ENCODE assay signal across 26 mouse cellular contexts in genomic region chr7:94734741-94735140, GRCm38 (mm10).
DNase-seq lines count a peak whose midpoint lies in the region; ATAC-seq and TF ChIP-seq lines count a peak whose summit lies in the region.
"Had no signal": no experiment of that assay in that cellular context is flagged by ENCODE, and none has a peak within 500 bp of the region (broad histone marks: within the 10 kb centered on the region; RNA-seq: fewer than 3 reads in every experiment).

No protein-coding gene starts in this region.

- no peak for ATAC-seq in hindbrain, postnatal 0 days
- peak; percentile 60 for ATAC-seq in neural tube, embryonic 11.5 days (ENCODE audit: insufficient read depth, low FRiP score, low TSS enrichment)
- ATAC-seq: activated CD4-positive, CD25-positive, alpha-beta regulatory T cell, adult 4 months; forebrain, embryonic 15.5 days; inflammation-experienced regulatory T-cells, adult 6 months; intestine, embryonic 16.5 days had no signal

- no peaks in the 10 kb centered on the region for H3K36me3 ChIP-seq in hindbrain, embryonic 10.5 days
- no peaks in the 10 kb centered on the region for H3K36me3 ChIP-seq in hindbrain, postnatal 0 days (ENCODE audit: insufficient read depth, low read length)
- H3K36me3 ChIP-seq in neural tube, embryonic 11.5 days (ENCODE audit: control insufficient read depth, insufficient read depth, low read length): no peaks in the 10 kb centered on the region
- H3K36me3 ChIP-seq: embryonic facial prominence, embryonic 12.5 days; embryonic facial prominence, embryonic 15.5 days; forebrain, embryonic 12.5 days; forebrain, embryonic 15.5 days; heart, embryonic 12.5 days; heart, embryonic 15.5 days; hindbrain, embryonic 12.5 days; hindbrain, embryonic 15.5 days had no signal

- no peaks in the 10 kb centered on the region for H3K9me3 ChIP-seq in hindbrain, embryonic 10.5 days
- no peaks in the 10 kb centered on the region for H3K9me3 ChIP-seq in hindbrain, postnatal 0 days (ENCODE audit: low read length)
- no peaks in the 10 kb centered on the region for H3K9me3 ChIP-seq in neural tube, embryonic 11.5 days (ENCODE audit: control insufficient read depth, low read length)
- H3K9me3 ChIP-seq: embryonic facial prominence, embryonic 12.5 days; embryonic facial prominence, embryonic 15.5 days; forebrain, embryonic 12.5 days; forebrain, embryonic 15.5 days; heart, embryonic 12.5 days; heart, embryonic 15.5 days; hindbrain, embryonic 12.5 days; hindbrain, embryonic 15.5 days had no signal

- 65% methylated on average over 4 of the region's 4 CpGs for WGBS in hindbrain, embryonic 10.5 days
- WGBS in hindbrain, postnatal 0 days: 58% methylated on average over 4 of the region's 4 CpGs
- WGBS in neural tube, embryonic 11.5 days: 62% methylated on average over 4 of the region's 4 CpGs

- 0 out of 2 replicates have a peak, but pooled peaks cover 3% of the 10 kb centered on the region for H3K4me1 ChIP-seq in hindbrain, embryonic 10.5 days (replicated peaks)
- no peaks in the 10 kb centered on the region for H3K4me1 ChIP-seq in hindbrain, postnatal 0 days (ENCODE audit: insufficient read depth, low read length)
- no peaks in the 10 kb centered on the region for H3K4me1 ChIP-seq in neural tube, embryonic 11.5 days (ENCODE audit: control insufficient read depth, insufficient read depth, low read length)
- H3K4me1 ChIP-seq: embryonic facial prominence, embryonic 12.5 days; embryonic facial prominence, embryonic 15.5 days; forebrain, embryonic 12.5 days; forebrain, embryonic 15.5 days; heart, embryonic 12.5 days; heart, embryonic 15.5 days; hindbrain, embryonic 12.5 days; hindbrain, embryonic 15.5 days had no signal

- H3K27ac ChIP-seq in hindbrain, embryonic 10.5 days: no peak overlapping the region
- H3K27ac ChIP-seq in hindbrain, postnatal 0 days: no peak overlapping the region
- H3K27ac ChIP-seq in neural tube, embryonic 11.5 days (ENCODE audit: low read depth, low read length): no peak overlapping the region
- H3K27ac ChIP-seq: embryonic facial prominence, embryonic 12.5 days; embryonic facial prominence, embryonic 15.5 days; forebrain, embryonic 12.5 days; forebrain, embryonic 15.5 days; heart, embryonic 15.5 days; hindbrain, embryonic 12.5 days; hindbrain, embryonic 15.5 days had no signal

- no peak overlapping the region for H3K9ac ChIP-seq in hindbrain, postnatal 0 days (replicated peaks; ENCODE audit: low read length)
- no peak overlapping the region for H3K9ac ChIP-seq in neural tube, embryonic 11.5 days (ENCODE audit: low read length)
- H3K9ac ChIP-seq: embryonic facial prominence, embryonic 12.5 days; embryonic facial prominence, embryonic 15.5 days; forebrain, embryonic 12.5 days; forebrain, embryonic 15.5 days; heart, embryonic 12.5 days; heart, embryonic 15.5 days; hindbrain, embryonic 12.5 days; hindbrain, embryonic 15.5 days had no signal

- no peak overlapping the region for H3K4me3 ChIP-seq in hindbrain, embryonic 10.5 days
- no peak overlapping the region for H3K4me3 ChIP-seq in hindbrain, postnatal 0 days (ENCODE audit: low read length)
- H3K4me3 ChIP-seq in neural tube, embryonic 11.5 days (ENCODE audit: low read depth, low read length): no peak overlapping the region
- H3K4me3 ChIP-seq: embryonic facial prominence, embryonic 12.5 days; embryonic facial prominence, embryonic 15.5 days; forebrain, embryonic 12.5 days; forebrain, embryonic 15.5 days; heart, embryonic 12.5 days; heart, embryonic 15.5 days; hindbrain, embryonic 12.5 days; hindbrain, embryonic 15.5 days had no signal

- no peak overlapping the region for H3K4me2 ChIP-seq in hindbrain, postnatal 0 days (ENCODE audit: low read depth, low read length)
- no peak overlapping the region for H3K4me2 ChIP-seq in neural tube, embryonic 11.5 days (ENCODE audit: low read depth)
- H3K4me2 ChIP-seq: embryonic facial prominence, embryonic 12.5 days; embryonic facial prominence, embryonic 15.5 days; forebrain, embryonic 12.5 days; forebrain, embryonic 15.5 days; heart, embryonic 12.5 days; heart, embryonic 15.5 days; hindbrain, embryonic 12.5 days; hindbrain, embryonic 15.5 days had no signal

- TF ChIP-seq CTCF in hindbrain, postnatal 0 days (IDR thresholded peaks at IDR 0.05; ENCODE audit: low read depth): no peak

- no peaks in the 10 kb centered on the region for H3K27me3 ChIP-seq in hindbrain, embryonic 10.5 days (ENCODE audit: insufficient read depth, poor library complexity, severe bottlenecking)
- H3K27me3 ChIP-seq in hindbrain, postnatal 0 days (ENCODE audit: insufficient read depth, low read length): no peaks in the 10 kb centered on the region
- no peaks in the 10 kb centered on the region for H3K27me3 ChIP-seq in neural tube, embryonic 11.5 days (ENCODE audit: control insufficient read depth, insufficient read depth, low read length)
- H3K27me3 ChIP-seq: embryonic facial prominence, embryonic 12.5 days; embryonic facial prominence, embryonic 15.5 days; forebrain, embryonic 12.5 days; forebrain, embryonic 15.5 days; heart, embryonic 12.5 days; heart, embryonic 15.5 days; hindbrain, embryonic 12.5 days; hindbrain, embryonic 15.5 days had no signal

- peak; percentile 11 for DNase-seq in hindbrain, embryonic 10.5 days (ENCODE audit: low spot score)
- no peak for DNase-seq in hindbrain, postnatal 0 days (ENCODE audit: low spot score)
- DNase-seq in neural tube, embryonic 11.5 days (ENCODE audit: low spot score): peak; percentile 13
- no peak for DNase-seq in neural tube, embryonic 10.5 days (ENCODE audit: extremely low spot score, low spot score)
- peak; percentile 1 for DNase-seq in embryo, embryonic 9.5 days (ENCODE audit: extremely low spot score)
- DNase-seq in urinary bladder, adult 18-20 months (ENCODE audit: low spot score in 2 of 2): no peak
- no peak for DNase-seq in adipocyte (ENCODE audit: low spot score)
- DNase-seq: adrenal gland, postnatal 14 days; cerebellum, adult 11 months; cerebellum, adult 2 months; cerebellum, postnatal 36 days; gastrocnemius, postnatal 25 days; heart, adult 18-20 months; heart, postnatal 10 days; heart, postnatal 36 days had no signal

Comparison
In these comparisons a context has a peak if more than half of its experiments do, and no peak if none do; other contexts are left out.
1. DNase-seq: peak in hindbrain, embryonic 10.5 days (single experiment), neural tube, embryonic 11.5 days (single experiment) and embryo, embryonic 9.5 days (single experiment); none in hindbrain, postnatal 0 days (single experiment), neural tube, embryonic 10.5 days (single experiment), urinary bladder, adult 18-20 months (0 of 2) and adipocyte (single experiment).